Mouse (Mus musculus): ENCODE results near the gene Gm20388. TPM values are rescaled to one million over a fixed set of nuclear protein-coding genes. Genes with fewer than 3 reads are reported as not detected.

The Gm20388 gene
- polyA plus RNA-seq, 1 experiment from 2014 or later, result 1.7 TPM

DNA sequence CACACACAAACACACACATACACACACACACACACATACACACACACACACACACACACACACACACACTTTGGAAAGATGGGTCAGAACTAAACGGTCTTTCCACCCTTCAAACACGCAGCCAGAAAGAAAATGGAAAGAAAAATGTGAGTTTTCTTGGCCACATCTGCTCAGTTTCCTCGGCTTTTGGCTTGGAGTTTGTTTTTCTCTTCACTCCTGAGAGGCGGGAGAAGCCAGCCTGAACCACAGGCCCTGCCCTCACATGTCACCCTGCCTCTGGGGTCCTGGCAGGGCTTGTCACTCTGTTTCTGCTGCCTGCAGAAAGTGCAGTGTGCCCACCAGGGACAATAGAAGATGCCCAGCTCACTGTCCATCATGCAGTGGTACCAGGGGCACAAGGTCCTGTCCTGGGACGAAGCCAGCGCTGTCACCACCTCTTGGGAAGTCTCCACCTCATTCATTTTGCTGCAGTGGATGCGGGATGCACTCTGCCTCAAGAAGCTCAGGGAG, 2189.1 kb downstream of the Gm20388 start:
- no peaks in the 10 kb centered on the region for H3K36me3 ChIP-seq
- no peak overlapping the region for H3K4me3 ChIP-seq
- H3K27me3 ChIP-seq (ENCODE audit: insufficient read depth, poor library complexity, severe bottlenecking), result 0 out of 2 replicates have a peak, but pooled peaks cover 5% of the 10 kb centered on the region
- H3K4me1 ChIP-seq (replicated peaks), result peaks cover 27% of the 10 kb centered on the region
- DNase-seq (ENCODE audit: low spot score), result no peak
- no peak overlapping the region for H3K27ac ChIP-seq
- 79% methylated on average over 7 of the region's 7 CpGs for WGBS
- no peaks in the 10 kb centered on the region for H3K9me3 ChIP-seq

DNA sequence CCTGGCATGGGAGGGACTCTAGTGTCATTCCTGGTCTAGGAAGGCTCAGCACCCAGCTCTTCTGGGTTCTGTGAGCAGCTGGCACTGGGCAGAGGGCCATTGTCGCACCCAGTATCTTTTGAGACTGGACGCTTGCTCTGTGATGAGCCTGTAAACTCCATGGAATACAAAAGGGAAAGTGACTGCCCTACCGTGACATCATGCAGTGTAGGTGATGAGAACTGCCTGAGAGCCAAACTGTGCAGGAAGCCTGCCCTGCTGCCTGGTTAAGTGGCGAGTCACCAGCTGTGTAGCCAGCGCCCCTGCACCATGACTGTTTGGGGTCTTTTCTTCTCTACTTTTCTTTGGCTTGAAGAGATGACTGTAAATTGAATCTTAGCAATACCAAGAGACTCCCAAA, 2191.2 kb downstream of the Gm20388 start:
- Histone ChIP-seq H3K27ac (peak overlapping the region; percentile 41), H3K36me3 (no peaks in the 10 kb centered on the region)
- WGBS, result 58% methylated on average over 5 of the region's 5 CpGs

DNA sequence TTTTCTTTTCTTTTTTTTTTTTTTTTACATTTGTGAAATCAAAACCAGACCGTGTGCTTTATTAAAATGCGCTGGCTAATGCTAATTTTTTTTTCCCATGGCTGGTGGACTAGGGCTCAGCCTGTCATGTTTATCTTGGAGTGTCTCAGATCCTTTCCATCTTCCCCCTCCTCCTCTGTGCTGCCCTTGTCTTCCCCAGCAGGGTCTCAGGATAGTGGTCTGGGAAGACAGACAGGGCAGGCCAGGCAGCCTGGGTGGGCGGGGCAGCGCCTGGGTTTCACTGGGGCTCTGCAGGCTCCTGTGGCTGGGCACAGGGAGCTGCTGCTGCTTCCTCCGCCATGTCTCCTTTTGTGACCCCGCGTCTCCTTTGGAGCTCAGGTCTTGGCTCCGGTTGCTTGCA, 2191.6 kb downstream of the Gm20388 start:
- 22% methylated on average over 8 of the region's 8 CpGs for WGBS
- H3K36me3 ChIP-seq, result no peaks in the 10 kb centered on the region
- H3K4me1 ChIP-seq (replicated peaks), result peaks cover 39% of the 10 kb centered on the region
- H3K27me3 ChIP-seq (ENCODE audit: insufficient read depth, poor library complexity, severe bottlenecking), result 0 out of 2 replicates have a peak, but pooled peaks cover 5% of the 10 kb centered on the region
- H3K27ac ChIP-seq, result peak overlapping the region; percentile 73
- no peaks in the 10 kb centered on the region for H3K9me3 ChIP-seq
- H3K4me3 ChIP-seq, result no peak overlapping the region
- peak; percentile 57 for DNase-seq (ENCODE audit: low spot score)

More for the DNA sequence above, 2191.2 kb downstream of the Gm20388 start:
- 0 out of 2 replicates have a peak, but pooled peaks cover 5% of the 10 kb centered on the region for H3K27me3 ChIP-seq (ENCODE audit: insufficient read depth, poor library complexity, severe bottlenecking)
- no peak overlapping the region for H3K4me3 ChIP-seq
- DNase-seq (ENCODE audit: low spot score), result no peak
- H3K4me1 ChIP-seq (replicated peaks), result peaks cover 35% of the 10 kb centered on the region
- H3K9me3 ChIP-seq, result no peaks in the 10 kb centered on the region

DNA sequence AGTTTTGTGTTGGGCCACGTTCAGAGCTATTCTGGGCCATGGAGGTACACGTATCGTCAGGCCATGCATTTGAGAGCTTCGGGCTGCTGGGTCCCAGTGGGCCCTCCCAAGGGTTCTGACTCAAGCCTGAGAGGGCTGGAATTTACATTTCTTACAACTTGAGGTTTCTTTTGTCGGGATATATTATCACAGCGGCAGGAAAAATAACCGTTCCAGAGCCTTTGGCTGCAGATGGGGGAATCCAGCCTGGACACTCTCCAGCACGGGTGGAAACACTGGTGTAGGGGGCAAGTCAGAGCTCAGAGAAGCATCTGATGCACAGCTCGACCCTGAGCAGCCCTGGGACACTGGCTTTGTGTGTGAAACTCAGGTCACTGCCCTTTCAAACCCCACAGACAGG, 2192.6 kb downstream of the Gm20388 start:
- DNase-seq (ENCODE audit: low spot score), result no peak
- 81% methylated on average over 9 of the region's 9 CpGs for WGBS
- 0 out of 2 replicates have a peak, but pooled peaks cover 5% of the 10 kb centered on the region for H3K27me3 ChIP-seq (ENCODE audit: insufficient read depth, poor library complexity, severe bottlenecking)
- no peaks in the 10 kb centered on the region for H3K9me3 ChIP-seq
- no peak overlapping the region for H3K4me3 ChIP-seq
- H3K36me3 ChIP-seq, result no peaks in the 10 kb centered on the region
- peak overlapping the region; percentile 20; the same call in 1 of the 2 replicates for H3K27ac ChIP-seq
- H3K4me1 ChIP-seq (replicated peaks), result peaks cover 39% of the 10 kb centered on the region

DNA sequence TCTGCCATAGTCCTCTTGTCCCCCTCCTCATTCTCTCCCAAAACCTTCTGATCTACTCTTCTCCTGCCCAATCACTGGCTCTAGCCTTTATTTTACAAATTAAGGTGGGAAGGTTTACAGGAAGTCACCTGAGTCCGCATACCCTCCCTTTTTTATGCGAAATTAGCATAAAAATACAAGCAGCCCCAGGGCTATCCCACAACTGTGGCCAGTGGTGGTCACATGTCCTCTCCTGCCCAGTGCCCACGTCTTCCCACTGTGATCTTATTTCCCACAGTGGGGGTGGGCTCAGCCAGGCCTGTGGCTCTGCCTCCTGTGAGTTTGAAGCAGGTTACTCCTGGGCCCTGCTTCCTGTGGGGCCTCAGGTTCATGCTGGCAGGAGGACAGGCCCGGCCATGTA, 2194.0 kb downstream of the Gm20388 start:
- H3K27me3 ChIP-seq (ENCODE audit: insufficient read depth, poor library complexity, severe bottlenecking), result 0 out of 2 replicates have a peak, but pooled peaks cover 9% of the 10 kb centered on the region
- 64% methylated on average over 4 of the region's 4 CpGs for WGBS
- DNase-seq (ENCODE audit: low spot score), result no peak
- no peaks in the 10 kb centered on the region for H3K36me3 ChIP-seq
- H3K27ac ChIP-seq, result no peak overlapping the region
- no peak overlapping the region for H3K4me3 ChIP-seq
- H3K9me3 ChIP-seq, result no peaks in the 10 kb centered on the region
- peaks cover 39% of the 10 kb centered on the region for H3K4me1 ChIP-seq (replicated peaks)

DNA sequence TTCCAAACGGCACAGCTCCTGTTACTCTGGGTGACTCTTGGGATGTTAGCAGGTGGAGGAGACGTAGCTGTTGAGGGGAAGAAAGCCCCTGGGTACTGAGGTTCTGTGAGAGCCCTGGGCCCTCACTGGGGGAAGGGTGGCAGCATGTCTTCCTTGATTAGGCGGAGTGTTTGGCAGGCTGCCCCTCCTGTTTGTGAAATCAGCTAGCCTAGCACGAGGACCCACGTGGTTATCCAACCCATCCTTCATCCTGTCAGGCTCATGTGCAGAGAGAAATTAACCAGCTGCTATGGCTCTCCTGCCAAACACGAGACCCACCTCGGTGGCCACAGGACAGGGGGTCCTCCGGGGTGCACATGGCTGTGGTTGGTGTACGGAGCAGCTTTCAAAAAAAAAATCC, 2195.6 kb downstream of the Gm20388 start:
- H3K27me3 ChIP-seq (ENCODE audit: insufficient read depth, poor library complexity, severe bottlenecking), result 0 out of 2 replicates have a peak, but pooled peaks cover 9% of the 10 kb centered on the region
- peaks cover 49% of the 10 kb centered on the region for H3K4me1 ChIP-seq (replicated peaks)
- H3K9me3 ChIP-seq, result no peaks in the 10 kb centered on the region
- no peak for DNase-seq (ENCODE audit: low spot score)
- H3K4me3 ChIP-seq, result no peak overlapping the region
- H3K36me3 ChIP-seq, result no peaks in the 10 kb centered on the region
- H3K27ac ChIP-seq, result no peak overlapping the region
- 72% methylated on average over 9 of the region's 9 CpGs for WGBS

DNA sequence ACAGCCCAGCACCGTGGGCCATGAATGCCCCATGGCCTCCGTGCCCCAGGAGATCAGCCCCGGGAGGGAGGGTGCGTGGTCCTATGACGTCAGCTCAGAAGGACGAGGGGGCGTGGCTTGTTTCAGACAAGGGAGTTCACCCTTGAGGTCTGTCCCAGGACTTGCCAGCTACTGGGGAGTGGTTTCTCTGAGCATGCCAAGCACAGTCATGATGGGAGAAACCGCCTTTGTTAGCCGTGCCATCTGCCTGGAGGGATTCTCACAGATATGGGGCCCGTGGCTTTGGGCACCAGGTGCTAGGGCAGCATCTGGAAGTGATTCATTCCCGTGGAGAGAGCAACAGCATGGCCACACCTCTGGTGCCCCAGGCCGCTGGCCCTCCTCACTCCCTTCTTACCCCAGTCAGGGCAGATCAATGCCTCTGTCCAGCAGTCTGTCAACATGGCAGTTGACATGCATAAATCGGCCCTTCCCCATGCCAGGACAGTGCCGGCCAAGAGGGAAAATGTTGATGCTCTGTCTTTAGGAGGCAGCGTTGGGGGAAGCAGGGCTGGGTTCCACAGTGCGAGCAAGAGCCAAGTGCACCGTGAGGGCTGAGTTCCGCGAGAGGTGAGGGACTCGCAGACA, 2199.7 kb downstream of the Gm20388 start:
- no peak overlapping the region for H3K27ac ChIP-seq
- DNase-seq (ENCODE audit: low spot score), result no peak
- no peaks in the 10 kb centered on the region for H3K36me3 ChIP-seq
- H3K9me3 ChIP-seq, result no peaks in the 10 kb centered on the region
- peaks cover 33% of the 10 kb centered on the region for H3K4me1 ChIP-seq (replicated peaks)
- H3K27me3 ChIP-seq (ENCODE audit: insufficient read depth, poor library complexity, severe bottlenecking), result peaks cover 9% of the 10 kb centered on the region; the same call in 1 of the 2 replicates
- WGBS, result 73% methylated on average over 20 of the region's 20 CpGs
- H3K4me3 ChIP-seq, result no peak overlapping the region

DNA sequence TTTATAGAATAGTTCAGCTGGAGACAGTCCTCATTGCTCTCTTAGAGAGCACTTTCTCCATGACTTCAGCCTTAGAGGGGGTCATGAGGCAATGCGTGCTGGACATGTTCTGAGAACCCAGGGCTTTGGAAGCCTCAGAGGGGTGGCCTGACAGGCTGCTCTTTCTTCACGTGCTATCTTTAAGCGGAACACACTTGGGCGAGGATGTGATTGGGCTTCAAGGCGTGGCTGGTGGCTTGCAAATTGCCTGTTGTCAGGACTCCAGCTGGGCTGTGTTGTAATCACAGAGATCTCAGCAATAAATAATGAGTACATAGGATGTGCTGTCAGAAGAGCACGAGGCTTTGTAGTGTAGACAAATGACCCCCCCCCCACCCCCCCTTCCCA, 2200.2 kb downstream of the Gm20388 start:
- peaks cover 35% of the 10 kb centered on the region for H3K4me1 ChIP-seq (replicated peaks)
- 64% methylated on average over 6 of the region's 6 CpGs for WGBS

DNA sequence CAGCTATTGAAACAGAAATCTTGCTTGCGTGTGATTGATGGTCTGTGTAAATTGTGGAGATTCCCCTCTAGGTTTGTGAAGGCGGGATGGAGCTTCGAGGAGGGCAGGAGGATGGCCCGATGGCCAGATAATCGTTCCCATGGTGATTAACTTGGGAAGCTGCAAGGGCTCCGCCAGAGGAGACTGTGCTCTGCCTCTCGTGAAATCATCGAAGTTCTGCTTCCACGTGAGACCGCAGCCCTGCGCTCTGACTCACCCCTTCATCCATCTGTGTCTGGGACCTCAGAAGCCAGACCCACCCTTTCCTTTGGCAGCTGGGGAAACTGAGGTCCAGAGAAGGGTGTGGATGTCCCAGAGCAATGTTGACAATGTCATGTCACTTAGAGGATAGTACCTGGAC, 2201.1 kb downstream of the Gm20388 start:
- Histone ChIP-seq H3K4me1 (replicated peaks) (peaks cover 31% of the 10 kb centered on the region), H3K36me3 (no peaks in the 10 kb centered on the region), H3K27ac (peak overlapping the region; percentile 9; the same call in 1 of the 2 replicates), H3K4me3 (no peak overlapping the region), H3K9me3 (no peaks in the 10 kb centered on the region), H3K27me3 (ENCODE audit: insufficient read depth, poor library complexity, severe bottlenecking) (peaks cover 9% of the 10 kb centered on the region; the same call in 1 of the 2 replicates)
- DNase-seq (ENCODE audit: low spot score), result no peak
- 68% methylated on average over 11 of the region's 11 CpGs for WGBS

More for the DNA sequence above, 2200.2 kb downstream of the Gm20388 start:
- H3K36me3 ChIP-seq, result no peaks in the 10 kb centered on the region
- no peak for DNase-seq (ENCODE audit: low spot score)
- peaks cover 9% of the 10 kb centered on the region; the same call in 1 of the 2 replicates for H3K27me3 ChIP-seq (ENCODE audit: insufficient read depth, poor library complexity, severe bottlenecking)
- H3K4me3 ChIP-seq, result no peak overlapping the region
- H3K9me3 ChIP-seq, result no peaks in the 10 kb centered on the region
- H3K27ac ChIP-seq, result no peak overlapping the region

DNA sequence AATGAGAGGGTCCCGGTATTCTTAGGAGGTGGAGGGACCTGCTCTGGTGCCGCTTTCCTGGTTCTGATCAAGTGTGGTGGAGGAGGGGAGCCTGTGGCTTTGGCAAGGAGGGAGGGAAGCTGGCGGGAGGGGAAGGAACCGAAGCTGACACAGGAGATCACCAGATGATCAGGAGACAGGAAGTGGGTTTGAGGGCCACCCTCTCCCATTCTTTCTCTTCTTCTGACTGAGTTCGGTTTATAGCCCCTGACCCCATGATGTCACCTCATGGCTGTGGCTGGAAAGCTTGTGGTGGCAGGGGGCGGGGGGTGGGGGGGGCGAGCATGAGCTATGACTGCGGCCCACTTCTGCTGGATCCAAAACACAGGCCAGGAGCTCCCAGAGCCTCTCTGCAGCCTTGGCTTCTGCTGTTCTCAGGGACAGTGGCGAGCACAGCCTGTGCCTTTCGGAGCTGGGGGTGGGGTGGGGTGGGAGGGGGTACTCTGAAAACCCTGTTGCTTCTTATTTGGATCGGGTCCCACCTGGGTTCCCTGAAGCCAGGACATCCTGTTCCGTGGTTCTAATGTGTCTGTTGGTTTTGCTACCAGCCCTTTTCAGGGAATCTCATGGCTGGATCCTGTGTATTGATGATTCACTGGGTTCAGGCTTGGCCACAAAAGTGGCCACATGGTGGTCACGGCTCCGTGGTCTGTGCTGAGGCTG, 2201.8 kb downstream of the Gm20388 start:
- no peak overlapping the region for H3K4me3 ChIP-seq
- WGBS, result 79% methylated on average over 14 of the region's 14 CpGs
- peak overlapping the region; percentile 9; the same call in 1 of the 2 replicates for H3K27ac ChIP-seq
- no peaks in the 10 kb centered on the region for H3K36me3 ChIP-seq
- H3K27me3 ChIP-seq (ENCODE audit: insufficient read depth, poor library complexity, severe bottlenecking), result peaks cover 9% of the 10 kb centered on the region; the same call in 1 of the 2 replicates
- H3K4me1 ChIP-seq (replicated peaks), result peaks cover 27% of the 10 kb centered on the region
- DNase-seq (ENCODE audit: low spot score), result no peak
- H3K9me3 ChIP-seq, result no peaks in the 10 kb centered on the region

DNA sequence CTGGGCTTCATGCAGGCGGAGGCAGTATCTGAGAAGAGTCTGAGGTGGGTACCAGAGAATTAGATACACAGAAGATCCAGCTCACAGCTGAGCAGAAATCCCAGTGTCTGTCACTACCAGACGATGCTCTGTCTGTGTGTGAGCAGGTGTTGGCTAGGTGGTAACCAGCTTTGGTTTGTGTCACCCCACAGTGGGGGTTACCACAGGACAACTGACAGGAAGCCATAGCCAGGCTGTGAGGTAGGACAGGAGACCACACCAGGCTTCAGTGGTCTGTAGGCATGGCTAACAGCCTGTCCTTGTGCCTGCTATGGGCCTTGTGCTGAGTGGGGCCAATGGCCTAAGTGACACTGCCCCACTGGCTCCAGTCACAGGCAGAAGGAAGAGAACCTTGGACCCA, 2204.2 kb downstream of the Gm20388 start:
- H3K9me3 ChIP-seq, result no peaks in the 10 kb centered on the region
- no peak overlapping the region for H3K4me3 ChIP-seq
- H3K27me3 ChIP-seq (ENCODE audit: insufficient read depth, poor library complexity, severe bottlenecking), result peaks cover 5% of the 10 kb centered on the region; the same call in 1 of the 2 replicates
- WGBS, result 83% methylated on average over 2 of the region's 2 CpGs
- H3K4me1 ChIP-seq (replicated peaks), result peaks cover 35% of the 10 kb centered on the region
- no peaks in the 10 kb centered on the region for H3K36me3 ChIP-seq
- peak overlapping the region; percentile 36; the same call in 1 of the 2 replicates for H3K27ac ChIP-seq
- DNase-seq (ENCODE audit: low spot score), result no peak

DNA sequence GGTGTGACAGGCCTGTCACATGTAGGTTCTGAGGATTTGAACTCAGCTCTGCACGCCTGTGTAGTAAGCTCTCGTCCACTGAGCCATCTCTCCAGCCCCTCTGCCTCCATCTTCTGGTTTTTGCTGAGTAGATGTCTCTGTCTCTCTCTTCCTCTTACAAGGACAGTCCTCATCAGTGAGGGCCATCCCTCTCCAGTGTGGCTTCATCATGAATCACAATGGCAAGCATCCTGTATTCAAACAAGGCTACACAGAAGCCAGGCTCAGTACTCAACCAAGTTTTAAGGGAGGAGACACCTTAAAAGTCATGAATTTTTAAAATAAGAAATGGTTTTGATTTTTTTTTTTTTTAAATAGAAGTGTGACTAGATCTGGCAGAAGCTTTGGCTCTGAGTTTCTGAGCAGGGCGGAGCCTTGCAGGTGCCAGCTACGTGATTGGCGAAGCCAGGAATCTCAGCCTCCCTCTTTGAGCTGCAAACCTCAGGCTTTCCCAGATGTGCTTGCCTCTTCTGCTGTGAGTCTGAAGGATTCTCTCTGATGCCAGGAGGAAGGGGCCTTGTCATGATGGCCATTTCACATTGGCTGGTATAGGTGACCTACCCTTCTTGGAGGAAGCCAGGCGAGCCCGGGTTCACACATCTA, 2206.2 kb downstream of the Gm20388 start:
- H3K36me3 ChIP-seq, result no peaks in the 10 kb centered on the region
- no peaks in the 10 kb centered on the region for H3K9me3 ChIP-seq
- no peak overlapping the region for H3K27ac ChIP-seq
- WGBS, result 92% methylated on average over 7 of the region's 7 CpGs
- H3K4me3 ChIP-seq, result no peak overlapping the region
- peaks cover 5% of the 10 kb centered on the region; the same call in 1 of the 2 replicates for H3K27me3 ChIP-seq (ENCODE audit: insufficient read depth, poor library complexity, severe bottlenecking)
- DNase-seq (ENCODE audit: low spot score), result no peak
- peaks cover 22% of the 10 kb centered on the region for H3K4me1 ChIP-seq (replicated peaks)

Data from hindbrain, embryonic 10.5 days (tissue).